Mouse (Mus musculus) skeletal muscle tissue, adult 2 months (tissue): ENCODE measurements around the gene Slc37a3.

Experiments used
- DNase-seq: peaks from one replicate; pipeline ENCODE4 v3.0.0-alpha.2; 2012; ENCODE audit warnings: low read depth, low spot score

Slc37a3 gene

DNA sequence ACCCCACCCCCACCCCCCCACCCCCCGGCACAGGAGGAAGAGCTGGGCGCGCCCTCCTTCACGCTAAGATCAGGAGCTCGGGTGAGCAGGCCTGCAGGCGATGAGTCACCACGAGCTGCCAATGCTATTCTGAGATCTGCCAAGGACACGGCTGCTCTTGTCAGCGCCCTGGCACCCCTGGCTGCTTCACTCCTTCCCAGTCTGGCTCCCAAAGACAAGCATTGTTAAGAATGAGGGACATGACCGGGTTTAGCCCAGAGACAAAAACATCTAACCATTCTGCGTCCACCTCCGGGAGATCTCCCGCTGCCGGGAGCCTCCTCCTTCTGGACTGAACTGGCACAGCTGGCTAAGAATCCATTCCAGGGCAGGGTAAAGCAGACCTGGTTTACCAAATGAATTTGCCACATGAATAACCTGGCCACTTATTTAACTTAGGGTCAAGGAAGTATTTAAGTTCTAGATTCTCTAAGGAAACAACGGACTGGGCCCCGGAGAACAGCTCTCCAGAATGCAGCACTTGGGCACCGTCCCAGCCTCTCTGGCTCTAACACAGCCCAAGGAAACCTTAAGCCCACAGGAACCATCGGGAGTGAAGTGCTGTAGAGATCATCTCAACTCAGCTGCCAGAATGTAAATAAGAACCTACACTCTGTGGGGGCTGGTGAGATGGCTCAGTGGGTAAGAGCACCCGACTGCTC is 58.3 kb downstream of the Slc37a3 start:
- peak; percentile 63 for DNase-seq

DNA sequence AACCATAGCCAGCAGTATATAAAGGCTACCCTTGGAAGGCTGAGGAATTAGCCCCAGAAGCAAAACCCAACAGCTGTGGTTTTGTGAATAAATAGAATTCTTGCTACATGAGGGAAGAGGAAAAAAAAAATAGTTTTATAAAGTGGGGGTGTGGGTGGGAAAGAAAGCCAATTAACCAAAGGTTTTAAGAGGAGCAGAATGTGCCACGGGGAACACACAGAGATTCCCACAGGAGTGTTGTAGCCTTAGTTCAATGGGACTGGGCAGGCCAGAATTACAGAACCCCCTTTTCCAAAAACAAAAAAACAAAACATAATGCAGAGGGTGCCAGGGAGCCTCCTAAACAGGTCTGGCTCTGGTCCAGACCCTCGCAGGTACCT is 58.9 kb downstream of the Slc37a3 start:
- no peak for DNase-seq

DNA sequence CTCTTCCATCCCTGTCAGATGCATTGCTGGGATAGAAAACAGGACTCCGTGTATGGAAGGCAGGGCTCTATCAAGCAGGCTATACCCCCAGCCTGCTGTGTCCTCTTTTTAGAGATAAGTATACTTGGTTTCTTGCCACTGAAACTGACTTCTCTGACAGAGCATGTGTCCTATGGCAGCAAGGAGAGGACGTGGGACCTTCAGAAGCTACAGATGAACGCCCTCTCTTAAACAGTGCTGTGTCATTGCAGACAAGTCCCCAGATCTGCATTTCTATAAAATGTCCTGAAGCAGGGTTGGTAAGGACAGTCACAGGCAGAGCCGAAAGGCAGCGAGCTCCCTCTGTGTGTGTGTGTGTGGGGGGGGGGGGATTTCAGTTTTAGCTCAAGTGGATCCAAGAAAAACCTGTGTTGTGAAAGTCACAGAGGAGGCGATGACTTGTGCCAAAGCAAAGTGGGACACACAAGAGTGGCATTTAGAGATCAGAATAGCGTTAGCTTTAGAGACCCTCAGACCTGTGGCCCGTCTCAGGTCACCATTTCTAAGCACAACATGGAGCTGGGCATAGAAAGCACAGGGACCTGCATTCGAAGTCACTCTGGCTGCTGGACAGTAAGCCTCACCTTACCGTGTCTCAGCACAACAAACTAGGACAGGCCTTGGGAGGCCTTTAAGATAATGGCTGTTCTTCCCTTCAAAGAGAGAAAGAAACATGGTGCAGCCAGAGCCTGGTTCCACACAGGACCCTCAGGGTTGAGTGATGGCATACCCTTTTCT is 59.4 kb downstream of the Slc37a3 start:
- DNase-seq: no peak

DNA sequence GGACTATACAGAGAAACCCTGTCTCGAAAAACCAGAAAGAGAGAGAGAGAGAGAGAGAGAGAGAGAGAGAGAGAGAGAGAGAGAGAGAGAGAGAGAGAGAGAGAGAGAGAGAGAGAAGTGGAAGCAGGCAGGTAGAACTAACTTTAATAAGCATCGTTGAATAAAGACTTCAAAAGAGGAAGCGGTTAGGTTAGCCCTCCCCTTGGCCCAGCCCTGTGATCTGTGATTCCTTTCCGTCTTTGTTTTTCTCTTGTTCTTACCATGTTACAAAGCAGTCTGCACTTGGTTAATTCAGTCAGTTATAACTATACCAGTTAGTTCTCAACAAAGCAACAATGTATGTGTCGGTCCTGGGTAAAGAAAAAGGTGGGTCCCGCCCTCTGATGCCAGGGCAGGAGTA is 61.4 kb downstream of the Slc37a3 start:
- no peak for DNase-seq

DNA sequence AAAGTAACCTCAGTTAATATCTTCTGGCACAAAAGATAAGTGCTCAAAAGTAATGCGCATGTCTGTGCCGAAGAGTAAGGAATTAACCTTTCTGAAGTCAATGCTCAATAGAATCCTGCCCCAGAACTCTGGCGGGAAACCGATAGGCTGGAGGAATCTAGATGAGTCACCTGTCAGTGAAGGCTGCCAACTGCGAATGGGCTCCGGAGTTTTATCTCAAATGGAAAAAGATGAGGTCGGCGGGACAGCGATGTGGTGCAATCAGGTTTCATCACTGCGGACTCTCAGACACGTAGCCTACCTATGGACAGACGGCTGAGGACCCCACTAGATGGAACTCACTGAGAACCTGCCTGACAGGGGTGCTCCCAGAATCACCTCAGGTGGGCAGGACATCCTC is 63.0 kb downstream of the Slc37a3 start:
- DNase-seq: no peak

DNA sequence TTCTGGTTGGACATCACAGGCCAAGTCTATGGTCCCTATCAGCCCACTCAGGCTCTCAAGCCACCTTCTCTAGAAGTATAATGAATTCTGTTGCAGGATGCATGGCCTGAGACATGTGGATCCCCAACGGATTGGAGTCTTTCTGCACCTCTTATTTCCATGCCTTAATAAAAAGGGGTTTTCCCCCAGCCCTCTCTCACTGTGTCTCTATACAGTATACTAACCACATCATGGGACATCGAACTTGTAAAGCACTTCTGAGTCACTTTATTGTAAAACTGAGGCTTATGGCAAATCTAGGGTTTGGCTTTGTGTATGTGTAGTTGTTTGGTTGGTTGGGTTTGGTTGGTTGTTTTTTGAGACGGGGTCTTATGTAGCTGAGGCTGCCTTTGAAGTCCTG is 65.7 kb downstream of the Slc37a3 start:
- DNase-seq: no peak

DNA sequence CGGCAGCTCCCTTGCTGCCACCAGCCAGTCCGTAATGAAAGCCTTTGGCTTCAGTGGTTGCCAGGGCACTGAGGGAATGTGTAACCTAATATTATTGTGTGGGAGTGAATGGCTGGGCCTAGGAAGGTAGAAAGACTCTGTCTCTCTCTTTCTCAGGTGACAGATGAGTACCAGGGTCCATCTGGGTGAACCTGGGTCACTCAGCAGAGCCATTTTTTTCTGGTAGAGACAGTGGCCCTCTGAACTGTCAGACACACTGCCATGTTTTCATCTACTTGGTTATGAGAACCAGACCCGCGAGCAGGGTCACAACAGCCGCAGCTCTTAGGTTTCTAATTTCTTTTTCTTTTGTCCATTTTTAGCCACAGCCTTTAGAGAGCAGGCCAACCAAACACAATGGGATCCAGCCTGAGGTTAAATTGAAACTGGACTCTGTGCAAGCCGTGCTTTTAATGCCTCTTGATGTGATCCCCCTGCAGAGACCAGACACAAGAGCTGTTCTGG is 73.1 kb downstream of the Slc37a3 start:
- no peak for DNase-seq

DNA sequence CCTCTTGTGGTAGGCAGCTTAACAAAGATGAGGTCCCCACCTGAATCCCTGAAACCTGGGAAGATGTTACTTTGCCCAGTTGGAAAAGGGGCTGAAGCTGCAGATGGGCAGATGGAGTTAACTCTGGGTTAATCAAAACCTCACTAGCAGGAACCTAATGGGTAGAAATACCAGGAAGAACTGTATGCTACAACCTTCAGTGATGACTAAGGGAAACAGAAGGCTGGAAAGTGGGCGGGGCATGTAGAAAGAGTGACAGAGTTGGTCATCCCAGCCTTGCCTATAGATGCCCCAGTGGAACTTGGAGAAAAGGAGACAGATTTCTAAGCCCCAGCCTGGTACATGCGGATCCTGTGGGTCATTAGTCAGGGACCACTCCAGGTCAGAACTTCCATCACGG is 76.0 kb downstream of the Slc37a3 start:
- no peak for DNase-seq

DNA sequence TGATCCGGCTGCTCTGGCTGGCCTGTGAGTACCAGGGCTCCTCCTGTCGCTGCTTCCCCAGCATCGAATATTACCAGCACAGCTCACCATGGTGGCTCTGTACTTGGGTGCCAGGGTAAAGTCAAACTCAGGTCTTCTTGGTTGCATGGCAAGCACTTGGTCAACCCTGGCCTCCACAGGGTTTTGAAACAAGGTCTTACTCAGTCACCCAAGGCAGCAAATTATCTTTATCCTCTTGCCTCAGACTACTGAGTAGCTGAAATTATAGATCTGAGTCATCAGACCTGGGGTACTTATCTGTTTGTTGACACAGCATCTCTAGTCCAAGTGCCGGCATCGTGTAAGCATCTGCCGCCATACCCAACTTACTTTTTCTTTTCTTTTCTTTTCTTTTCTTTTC is 80.4 kb downstream of the Slc37a3 start:
- DNase-seq: no peak

DNA sequence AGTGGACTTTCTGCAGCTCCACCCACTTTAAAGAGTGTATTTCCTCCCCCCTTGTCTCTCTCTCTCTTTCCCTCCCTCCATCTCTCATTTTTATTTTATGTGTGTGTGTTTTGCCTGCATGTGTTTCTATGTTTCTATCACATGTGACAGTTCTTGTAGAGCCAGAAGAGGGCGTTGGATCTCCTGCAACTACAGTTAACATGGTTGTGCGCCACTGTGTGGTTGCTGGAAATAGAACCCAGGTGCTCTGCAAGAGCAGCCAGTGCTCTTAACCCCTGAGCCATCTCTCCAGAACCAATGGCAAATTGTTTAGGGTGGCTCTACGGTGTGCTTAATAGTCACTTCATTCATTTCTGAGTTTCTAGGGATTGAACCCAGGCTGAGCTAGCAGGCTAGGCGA is 81.0 kb downstream of the Slc37a3 start:
- DNase-seq: no peak

DNA sequence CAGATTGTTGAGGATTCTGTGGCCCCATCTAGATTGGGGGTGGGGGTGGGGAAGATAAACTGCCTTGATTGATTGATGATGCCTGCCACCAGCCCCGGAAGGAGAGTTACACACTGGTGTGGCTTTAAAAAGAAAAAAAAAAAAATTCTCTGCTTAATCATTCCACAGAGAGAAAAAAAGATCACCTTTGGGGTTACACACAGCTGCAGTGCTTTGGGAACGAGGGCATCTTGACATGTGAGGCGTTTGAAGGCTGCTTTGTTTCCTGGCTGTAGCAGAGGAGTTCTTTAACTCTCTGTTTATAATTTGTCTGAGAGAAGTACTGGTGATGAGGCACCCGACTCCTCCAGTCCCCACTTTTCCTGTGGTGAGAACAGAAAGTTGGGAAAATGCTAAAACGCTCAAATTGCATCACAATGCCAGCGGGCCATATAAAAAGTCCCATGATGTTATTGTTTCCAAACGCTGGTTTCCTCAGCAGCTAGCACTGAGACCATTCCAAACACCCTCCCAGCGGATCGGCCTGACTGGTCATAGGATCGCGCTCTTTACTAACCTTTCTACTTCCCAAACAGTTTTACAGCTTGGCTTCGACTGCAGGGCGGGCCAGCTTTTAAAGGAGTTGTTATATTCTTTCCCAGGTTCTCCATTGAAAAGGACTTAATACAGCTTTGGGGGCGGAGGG is 81.6 kb downstream of the Slc37a3 start:
- DNase-seq: peak; percentile 51

DNA sequence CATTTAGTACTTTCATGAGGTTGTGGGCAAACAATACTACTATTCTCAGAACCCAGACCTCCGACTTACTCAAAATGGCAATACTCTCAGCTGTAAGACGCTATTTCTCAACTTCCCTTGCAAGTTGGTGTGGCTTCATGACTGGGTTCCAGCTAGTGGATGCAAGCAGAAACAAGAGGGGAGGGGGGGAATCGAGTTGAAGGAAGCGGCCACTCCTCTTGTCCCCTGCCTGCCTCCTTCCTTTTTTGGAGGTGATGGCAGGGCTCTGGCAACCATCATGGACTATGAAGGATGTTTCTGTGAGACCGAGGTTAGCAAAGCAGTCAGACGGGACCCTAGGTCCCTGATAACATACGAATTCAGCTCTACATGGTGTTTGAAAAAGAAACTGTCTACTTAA is 87.8 kb downstream of the Slc37a3 start:
- DNase-seq: no peak

DNA sequence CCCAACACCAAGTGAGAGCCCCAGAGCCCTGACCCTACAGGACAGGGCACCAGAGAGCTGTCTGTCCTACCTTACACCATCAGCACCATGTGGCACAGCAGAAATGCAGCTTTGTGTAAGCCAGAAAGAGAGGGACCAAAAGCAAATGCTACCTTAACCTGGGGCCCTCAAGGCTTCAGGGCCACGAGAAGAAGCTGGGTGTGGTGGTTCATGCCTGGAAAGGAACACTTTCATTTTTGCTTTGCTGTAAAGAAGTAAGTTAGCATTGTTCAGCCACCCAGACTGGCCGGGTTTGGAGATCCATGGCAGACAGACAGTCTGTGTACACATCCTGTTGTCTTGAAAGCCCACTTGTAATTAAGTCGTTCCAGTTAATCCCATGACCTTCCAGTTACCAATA is 89.7 kb downstream of the Slc37a3 start:
- no peak for DNase-seq

DNA sequence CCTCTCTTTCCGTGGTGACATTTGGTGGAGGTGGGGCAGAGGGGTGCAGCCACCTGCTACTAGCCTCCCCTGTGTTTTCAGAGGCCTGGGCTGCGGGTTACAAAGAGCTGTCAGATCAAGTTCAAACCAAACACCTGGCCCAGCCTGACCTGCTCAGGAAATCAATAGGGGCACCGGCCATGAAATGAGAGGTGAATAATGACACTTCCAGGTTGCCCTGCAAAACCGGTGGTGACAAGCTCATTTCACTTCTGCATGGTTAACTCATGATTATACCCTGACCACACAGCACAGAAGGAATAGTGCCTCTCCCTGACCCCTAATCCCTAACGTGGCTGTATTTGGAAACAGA is 90.8 kb downstream of the Slc37a3 start:
- DNase-seq: no peak

DNA sequence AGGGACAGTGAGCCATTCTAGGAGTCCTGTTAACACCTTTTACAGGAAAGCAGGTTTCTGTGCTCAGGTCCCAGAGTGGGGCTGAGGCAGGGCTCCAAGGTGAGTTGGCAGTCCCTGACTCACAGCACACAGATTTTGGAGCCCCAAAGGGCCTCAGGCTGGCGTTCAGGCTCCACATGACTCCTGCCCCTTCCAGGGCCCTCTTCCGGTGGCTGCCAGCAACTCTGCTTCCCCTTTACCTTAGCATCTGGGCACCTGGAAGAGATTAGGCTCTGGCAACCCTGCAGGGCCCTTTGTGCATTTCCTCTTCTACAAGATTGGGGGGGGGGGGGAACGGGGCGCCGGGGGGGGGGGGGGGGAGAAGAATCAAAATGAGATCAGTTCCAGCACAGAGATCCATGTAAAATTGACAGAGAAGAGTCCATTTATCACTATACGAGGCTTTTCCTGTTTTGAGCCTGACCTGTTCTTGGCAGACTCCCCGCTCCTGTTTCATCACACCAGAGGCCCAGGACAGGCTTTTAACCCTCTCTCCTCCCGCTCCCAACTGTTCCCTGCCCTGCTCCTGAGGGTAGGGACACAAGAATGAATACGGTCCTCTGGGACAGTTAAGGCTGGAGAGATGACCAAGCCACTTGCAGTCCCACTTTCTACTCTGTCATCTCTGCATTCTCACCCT is 91.3 kb downstream of the Slc37a3 start:
- DNase-seq: no peak

DNA sequence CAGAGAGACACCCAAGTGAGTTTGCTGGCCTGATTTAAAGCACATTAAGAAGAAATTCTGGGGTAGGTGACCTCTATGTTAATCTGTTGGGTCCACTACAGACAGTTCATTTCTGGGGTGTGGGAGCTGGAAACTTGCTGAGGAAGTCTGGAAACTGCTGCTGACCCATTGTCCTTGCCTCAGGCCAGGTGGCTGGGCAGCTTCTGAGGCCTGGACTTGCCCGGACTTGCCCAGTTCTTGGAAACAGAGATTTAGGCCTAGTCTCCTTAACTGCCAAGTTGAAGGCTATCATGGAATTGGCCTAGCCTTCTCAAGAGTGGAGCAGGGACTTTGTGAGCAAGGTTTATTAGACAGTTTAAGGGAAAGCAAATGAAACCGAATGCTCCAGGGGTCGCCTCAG is 92.6 kb downstream of the Slc37a3 start:
- DNase-seq: no peak
